Mouse (Mus musculus) natural killer cell, adult 2 months (primary cell): ENCODE data around the gene Catsper4.
"Not testable (repeated sequence)": the region's sequence is repeated elsewhere in the genome, so short reads cannot be mapped to it uniquely, and the experiment has no call there.

Source experiments
- DNase-seq, 2 experiments: peaks; one replicate each; pipeline ENCODE4 v3.0.0; 2022; ENCODE audit warnings: low spot score in 2 of 2

Gene Catsper4

DNA sequence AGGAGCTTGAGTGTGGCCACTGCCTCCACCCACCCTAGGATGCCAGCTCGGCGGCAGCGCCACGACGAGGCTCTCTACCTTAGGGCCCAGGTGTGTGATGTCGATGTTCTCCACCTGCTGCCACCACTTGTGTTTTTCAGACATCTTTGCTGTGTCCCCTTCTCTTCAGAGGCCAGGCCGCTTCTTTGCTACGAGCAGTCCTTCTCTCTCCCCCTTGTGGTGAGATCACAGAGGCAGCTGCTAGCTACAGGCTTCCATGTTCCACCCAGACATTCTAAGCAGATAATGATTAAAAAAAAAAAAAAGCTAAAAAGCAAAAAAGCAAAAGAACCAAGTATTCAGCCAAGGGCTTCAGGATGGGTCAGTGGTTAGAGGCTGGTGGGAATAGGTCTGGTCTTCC is at the start of gene Catsper4:
TSS of gene Catsper4 (minus strand) at position 190 of the 400 bp plus-strand sequence.
- DNase-seq, result no peak

- peak; percentile 52 to 67 for DNase-seq
These were observed 46.5 kb upstream of the Catsper4 start for GRCm38 (mm10) chr4:134273417-134274345.

- DNase-seq, result no peak
These were observed 45.7 kb upstream of the Catsper4 start for GRCm38 (mm10) chr4:134272731-134273416.

- DNase-seq, result no peak
These were observed 44.8 kb upstream of the Catsper4 start for GRCm38 (mm10) chr4:134271979-134272378.

GRCm38 (mm10) chr4:134269622-134270021 is 42.4 kb upstream of the Catsper4 start:
- DNase-seq, result not testable (repeated sequence)

GRCm38 (mm10) chr4:134268102-134268655 is 41.0 kb upstream of the Catsper4 start:
- no peak for DNase-seq

DNA sequence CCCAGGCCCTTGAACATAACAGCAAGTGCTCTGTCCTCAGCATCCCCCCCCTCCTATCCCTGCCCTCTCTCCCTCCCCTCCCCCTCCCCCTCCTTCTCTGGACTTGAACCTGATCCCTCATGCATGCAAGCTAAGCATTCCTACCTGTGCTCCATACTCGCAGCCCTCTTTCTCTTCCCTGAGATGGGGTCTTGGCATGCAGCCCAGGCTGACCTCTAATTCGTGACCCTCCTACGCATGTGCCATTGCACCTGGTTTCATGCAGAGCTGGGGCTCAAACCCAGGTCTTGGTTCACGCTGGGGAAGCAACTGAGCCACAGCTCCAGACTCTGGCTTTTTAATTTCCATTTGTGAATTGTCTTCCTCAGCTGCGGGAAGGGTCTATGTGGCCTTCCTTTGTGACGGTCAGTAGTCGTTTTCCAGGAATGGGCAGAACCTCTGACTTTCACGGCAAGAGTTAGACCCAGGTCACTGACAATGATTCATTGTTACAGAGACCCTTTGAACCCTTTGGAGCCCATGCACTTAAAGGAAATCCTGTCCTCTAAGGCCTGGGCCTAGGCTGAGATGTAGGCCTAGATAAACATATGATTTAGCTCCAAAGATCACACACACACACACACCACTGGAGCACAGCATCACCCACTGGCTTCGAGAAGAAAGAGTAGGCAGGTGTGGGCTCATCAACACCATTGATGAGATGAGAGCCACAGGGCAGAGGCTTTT is 38.8 kb upstream of the Catsper4 start:
- no peak for DNase-seq

GRCm38 (mm10) chr4:134263191-134263590 is 36.0 kb upstream of the Catsper4 start:
- no peak for DNase-seq

DNA sequence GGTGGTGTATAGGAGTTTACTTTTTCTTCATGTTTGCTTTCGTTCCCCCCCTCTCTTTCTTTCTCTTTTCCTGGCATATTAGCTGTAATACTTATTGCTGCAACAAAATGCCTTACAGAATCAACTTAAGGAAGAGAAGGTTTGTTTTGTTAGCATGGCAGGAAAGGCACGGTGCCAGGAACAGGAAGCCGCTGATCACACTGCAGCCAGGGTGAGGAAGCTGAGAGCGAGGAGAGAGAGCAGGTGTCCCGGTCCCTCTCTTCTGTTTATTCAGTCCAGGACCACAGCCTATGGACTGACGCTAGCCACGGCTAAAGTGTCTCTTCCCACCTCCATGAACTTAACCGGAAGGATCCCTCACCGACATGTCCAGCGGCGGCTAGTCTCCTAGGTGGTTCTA is 31.2 kb upstream of the Catsper4 start:
- no peak for DNase-seq

- DNase-seq, result no peak
These were observed 30.2 kb upstream of the Catsper4 start for GRCm38 (mm10) chr4:134257198-134258009.

DNA sequence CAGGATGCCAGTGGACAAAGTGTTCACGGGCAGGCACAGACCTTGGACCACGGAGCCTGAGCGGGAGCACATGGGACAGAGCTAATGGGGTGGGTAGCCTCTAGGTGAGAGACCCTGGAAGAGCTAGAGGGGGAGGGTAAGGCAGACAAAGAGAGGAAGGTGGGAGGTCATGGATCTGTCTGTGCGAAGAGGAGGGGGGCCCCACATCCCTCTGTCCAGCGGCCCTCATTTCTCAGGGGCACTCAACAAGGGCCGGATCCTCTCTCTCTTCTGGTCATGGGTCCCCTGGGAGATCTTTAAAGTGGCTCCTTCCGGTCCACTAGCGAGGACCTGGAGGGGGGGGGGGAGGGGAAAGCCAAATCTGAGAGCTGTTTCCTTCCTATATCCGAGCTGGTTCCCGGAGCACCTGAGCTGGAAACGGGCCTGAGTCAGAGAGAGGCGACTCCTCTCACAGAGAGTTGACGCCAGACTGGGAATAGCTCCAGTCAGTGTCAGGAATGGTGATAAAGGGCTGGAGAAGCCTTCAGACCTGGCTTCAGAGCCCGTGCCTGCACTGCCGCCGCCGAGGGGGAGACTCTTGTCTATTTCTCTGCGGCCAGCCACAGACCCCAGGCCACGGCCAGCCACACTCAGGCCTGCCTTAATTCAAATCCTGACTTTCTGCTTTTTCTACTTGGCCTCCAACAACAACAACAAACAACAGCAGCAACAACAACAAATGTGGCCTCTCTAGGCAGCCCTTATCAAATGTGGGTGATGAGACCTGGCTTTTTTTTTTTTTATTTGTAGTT is 29.4 kb upstream of the Catsper4 start:
- no peak for DNase-seq

GRCm38 (mm10) chr4:134255854-134256253 is 28.7 kb upstream of the Catsper4 start:
- no peak for DNase-seq

GRCm38 (mm10) chr4:134254835-134255234 is 27.7 kb upstream of the Catsper4 start:
- DNase-seq, result no peak

- DNase-seq, result no peak
These were observed 26.6 kb upstream of the Catsper4 start, which contains the start of gene Grrp1 for GRCm38 (mm10) chr4:134253722-134254324. Grrp1 (minus strand) TSS chr4:134254106.

DNA sequence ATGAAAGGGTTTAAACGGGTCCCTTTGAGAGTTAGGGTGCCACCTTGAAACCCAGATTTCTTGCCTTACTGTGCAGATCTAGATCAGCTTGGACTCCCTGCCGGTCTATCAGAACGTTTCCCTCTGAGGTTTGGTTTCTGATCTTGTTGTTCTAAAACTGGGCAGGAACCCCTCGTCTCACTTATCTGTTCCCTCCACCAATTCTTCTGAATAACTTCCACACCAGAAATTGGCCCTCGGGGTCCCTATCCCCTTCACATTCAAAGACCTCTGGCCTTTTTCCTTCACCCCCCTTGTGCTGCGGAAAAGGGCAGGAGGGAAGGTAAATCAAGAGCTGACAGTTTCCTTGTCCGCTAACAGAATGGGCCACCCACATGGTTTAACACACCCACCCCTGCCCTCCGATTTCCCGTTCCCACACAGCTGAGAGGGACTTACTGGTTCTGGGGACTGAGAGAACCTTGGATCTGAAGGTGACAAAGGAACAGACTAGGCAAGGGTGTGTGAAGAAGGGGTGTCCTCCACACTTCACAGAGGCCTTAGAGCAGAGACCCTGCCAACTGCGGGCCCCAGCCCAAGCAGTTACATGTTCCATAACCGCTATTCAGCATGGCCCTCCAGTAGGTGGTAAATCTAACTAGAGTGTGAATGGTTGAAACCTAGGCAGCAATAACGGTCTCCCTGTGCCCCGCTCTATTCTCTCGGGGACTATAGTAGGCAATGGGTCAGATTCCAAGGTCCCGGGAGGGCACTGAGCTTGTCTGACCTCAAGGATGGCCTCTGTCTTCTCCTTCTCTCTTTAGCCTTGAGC is 25.9 kb upstream of the Catsper4 start:
- no peak for DNase-seq

GRCm38 (mm10) chr4:134252131-134252910 is 25.1 kb upstream of the Catsper4 start:
- DNase-seq, result no peak

DNA sequence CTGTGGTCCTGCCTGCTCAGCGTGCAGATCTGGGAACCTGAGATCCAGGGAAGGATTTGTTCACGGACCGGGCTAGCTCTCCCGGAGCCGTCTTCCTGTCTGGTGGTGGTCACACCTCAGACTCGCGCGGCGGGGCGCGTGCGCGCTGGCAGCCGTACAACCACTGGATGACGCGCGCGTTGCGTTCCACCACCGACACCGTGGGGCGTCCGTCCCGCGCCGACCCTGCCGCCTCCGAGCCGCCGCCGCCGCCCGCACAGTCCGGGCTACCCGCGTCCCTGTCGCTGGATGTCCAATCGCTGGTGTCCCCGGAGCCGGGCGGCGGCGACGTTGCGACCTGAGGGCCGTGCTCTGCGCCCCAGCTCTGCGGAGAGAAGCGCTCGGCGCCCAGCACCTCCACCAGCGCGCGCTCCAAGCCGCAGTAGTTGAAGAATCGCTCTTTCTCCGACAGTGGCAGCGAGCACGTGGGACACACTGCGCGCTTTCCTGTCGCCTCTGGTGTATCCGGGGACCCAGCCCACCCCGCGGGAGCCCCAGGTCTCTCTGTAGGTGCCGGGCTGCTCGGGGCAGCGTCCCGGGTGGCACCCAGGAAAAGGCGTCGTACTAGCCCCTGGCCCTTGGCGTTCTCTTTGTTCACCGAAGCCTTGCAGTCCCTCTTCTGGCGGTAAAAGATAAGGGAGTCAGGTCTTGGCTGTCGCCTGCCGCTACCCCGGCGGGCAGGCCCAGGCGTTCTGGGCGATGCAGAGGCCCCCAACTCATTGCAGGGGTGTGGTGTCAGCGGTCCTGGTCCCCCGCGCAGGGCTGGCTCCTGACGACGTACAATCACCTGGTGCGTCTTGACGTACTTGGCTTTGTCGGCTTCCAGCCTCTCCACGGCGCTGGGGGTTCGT is 24.3 kb upstream of the Catsper4 start:
- DNase-seq, result no peak
